Mouse (Mus musculus) adipocyte (in vitro differentiated cells): Measurements from ENCODE around the gene Rbm33.

Source experiments
- DNase-seq: peaks from one replicate; pipeline ENCODE4 v3.0.0-alpha.2; 2016; ENCODE audit warnings: low spot score

Rbm33 gene

GRCm38 (mm10) chr5:28324457-28324856 lies 7.5 kb downstream of the Rbm33 start:
- DNase-seq = no peak

GRCm38 (mm10) chr5:28329024-28329806 lies 12.3 kb downstream of the Rbm33 start:
- DNase-seq = no peak

- no peak for DNase-seq
Observed at GRCm38 (mm10) chr5:28333731-28334130, 16.8 kb downstream of the Rbm33 start.

- DNase-seq = no peak
Observed at GRCm38 (mm10) chr5:28351857-28352513, 35.1 kb downstream of the Rbm33 start.

DNA sequence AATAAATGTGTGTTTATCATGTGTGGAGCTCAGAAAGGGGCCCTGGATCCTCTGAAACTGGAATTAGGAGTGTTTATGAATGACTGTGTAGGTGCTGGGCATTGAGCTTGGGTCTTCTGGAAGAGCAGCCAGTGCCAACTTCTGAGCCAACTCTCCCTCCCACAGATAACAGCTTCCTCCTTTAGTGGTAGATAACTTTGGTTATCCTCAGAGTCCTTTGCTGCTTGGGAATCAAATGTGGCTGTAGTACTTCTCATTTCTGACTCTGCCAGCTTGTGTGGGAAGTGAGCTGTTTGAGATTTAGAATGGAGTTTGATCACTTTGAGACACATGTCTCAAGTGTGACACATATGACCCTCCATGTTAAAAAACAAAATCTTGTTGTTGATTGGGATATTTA lies 38.7 kb downstream of the Rbm33 start:
- no peak for DNase-seq

GRCm38 (mm10) chr5:28360745-28361144 lies 43.8 kb downstream of the Rbm33 start:
- DNase-seq = no peak

DNA sequence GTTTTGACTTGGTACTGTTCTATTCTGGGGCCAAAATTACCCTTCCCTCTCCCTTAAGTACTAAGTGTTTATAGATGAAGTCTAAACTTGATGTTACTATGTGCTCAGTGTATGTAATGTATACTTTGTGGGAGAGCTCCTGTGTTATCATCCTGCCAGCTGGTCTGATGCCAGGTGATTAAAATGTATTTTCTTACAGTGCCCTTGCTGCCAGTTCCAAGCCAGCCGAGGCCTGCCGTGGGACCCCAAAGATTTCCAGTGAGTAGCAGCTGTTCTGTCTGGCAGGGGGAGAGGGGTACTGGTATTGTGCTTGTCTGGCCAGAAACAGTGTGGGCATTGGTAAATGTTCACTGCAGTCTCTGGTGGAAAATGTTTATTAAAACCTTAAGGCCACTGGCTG lies 51.1 kb downstream of the Rbm33 start:
- DNase-seq = no peak

GRCm38 (mm10) chr5:28370836-28371235 lies 53.9 kb downstream of the Rbm33 start:
- no peak for DNase-seq

- DNase-seq = no peak
Observed at GRCm38 (mm10) chr5:28372172-28372664, 55.3 kb downstream of the Rbm33 start.

- DNase-seq = no peak
Observed at GRCm38 (mm10) chr5:28373498-28374427, 56.8 kb downstream of the Rbm33 start.

DNA sequence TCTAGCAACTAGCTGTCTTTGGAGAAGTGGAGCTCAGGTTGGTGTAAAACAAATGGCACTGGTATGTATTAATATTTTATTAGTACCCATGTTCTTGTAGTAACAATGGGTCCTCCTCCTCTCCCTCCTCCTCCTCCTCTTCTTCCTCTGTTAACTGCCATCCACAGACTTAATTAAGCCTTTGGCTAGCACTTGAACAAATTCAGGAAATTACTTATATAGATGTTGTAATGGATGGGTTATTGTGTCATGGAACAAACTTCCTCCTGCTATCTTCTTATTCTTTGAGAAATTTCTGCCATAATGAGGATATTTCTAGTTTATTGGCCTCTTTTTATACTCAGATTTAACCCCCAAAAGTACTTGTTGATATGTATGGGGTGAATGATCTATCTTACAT lies 60.4 kb downstream of the Rbm33 start:
- DNase-seq = no peak

- DNase-seq = no peak
Observed at GRCm38 (mm10) chr5:28382289-28382688, 65.4 kb downstream of the Rbm33 start.

- no peak for DNase-seq
Observed at GRCm38 (mm10) chr5:28386783-28387182, 69.9 kb downstream of the Rbm33 start.

DNA sequence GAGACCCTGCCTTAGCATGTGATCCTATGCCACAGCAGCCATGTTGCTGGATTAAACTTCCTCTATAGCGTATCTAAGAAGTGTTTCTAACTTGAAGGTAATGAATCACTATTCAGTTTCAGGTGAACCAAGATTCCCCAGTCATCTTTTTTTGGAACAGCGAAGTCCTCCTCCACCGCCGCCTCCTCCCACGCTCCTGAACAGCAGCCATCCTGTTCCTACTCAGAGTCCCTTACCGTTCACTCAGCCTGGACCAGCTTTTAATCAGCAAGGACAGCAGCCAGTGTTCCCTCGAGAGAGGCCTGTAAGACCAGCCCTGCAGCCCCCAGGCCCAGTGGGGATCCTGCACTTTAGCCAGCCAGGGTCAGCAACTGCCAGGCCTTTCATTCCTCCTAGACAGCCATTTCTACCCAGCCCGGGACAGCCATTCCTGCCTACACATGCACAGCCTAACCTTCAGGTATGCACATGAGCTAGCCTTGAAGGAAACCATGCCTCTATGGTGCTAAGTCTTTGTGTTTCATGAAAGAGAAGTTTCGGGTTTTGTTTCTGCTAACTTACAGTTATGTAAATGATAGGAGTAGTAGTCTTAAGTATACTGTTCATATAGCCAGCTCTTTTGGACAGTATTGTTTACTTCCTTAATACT lies 70.7 kb downstream of the Rbm33 start:
- DNase-seq = no peak

GRCm38 (mm10) chr5:28388184-28388583 lies 71.3 kb downstream of the Rbm33 start:
- DNase-seq = peak; percentile 82

- no peak for DNase-seq
Observed at GRCm38 (mm10) chr5:28390189-28390588, 73.3 kb downstream of the Rbm33 start.

DNA sequence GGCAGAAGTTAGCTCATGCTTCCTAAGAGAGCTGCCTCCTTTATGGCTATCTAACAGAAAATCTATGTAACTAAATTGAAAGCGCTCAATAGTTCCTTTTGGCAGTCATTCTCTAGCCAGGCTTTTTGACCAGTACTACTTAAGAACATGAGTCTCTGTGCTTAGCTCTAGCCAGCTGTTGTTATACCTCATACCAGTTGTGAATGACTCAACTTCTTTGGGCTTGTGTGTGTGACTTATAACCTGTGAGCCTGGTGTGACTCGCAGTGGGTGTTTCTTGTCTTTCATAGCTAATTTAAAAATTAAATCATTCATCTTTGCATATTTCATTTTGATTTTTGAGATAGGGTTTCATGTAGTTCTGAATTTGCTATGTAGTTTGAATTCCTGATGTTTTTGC lies 80.4 kb downstream of the Rbm33 start:
- DNase-seq = peak; percentile 8

- no peak for DNase-seq
Observed at GRCm38 (mm10) chr5:28398736-28399135, 81.8 kb downstream of the Rbm33 start.

DNA sequence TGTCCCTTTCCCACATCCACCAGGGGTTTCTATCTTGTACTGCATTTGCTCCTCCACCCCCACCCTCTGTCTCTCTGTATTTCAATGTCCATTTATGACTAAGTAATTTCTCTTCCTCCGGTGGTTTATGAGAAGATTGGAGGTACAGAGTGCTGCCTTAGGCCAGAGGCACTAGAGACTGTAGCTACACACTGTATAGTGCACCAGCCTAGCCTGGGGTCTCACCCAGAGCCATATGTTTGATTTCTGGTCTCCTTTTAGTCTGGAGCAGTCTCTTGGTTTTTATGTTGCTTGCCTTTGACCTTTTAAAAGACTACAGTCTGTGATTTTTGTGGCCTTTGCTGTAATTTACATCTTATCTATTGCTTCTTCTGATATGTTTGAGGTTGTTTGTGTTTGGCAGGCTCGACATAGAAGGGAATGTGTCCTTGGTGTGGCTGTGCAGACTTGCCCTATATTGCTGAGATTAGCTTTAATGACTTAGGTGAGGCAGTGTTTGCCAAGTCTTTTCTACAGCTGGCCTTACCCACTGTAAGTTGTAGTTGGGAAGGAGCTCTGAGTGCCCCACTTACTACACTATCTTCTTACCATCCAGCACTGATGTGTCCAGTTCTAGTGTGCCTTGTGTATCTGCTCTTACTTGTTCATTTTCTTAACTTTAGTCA lies 82.7 kb downstream of the Rbm33 start:
- DNase-seq = no peak

- DNase-seq = no peak
Observed at GRCm38 (mm10) chr5:28402756-28403155, 85.8 kb downstream of the Rbm33 start.

DNA sequence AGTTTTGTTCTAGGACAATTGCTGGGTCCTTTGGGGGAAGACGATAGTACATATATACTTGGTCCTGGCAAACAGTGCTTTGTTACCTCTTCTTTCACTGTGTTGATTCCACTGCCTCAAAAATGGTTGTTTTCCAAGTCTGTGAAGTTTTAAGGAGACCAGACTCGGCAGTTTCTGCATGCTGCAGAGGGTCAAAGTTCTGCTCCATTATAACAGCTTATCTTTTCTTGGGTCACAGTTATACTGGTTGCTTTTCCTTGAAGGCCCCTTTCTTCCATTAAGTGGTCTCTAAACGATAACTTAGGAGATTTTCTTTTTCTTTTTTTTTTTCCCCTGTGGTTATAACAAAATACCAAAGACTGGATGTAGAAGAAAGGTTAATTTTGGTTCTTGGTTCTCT lies 89.7 kb downstream of the Rbm33 start:
- no peak for DNase-seq
